Mouse (Mus musculus) C2C12 (cell line): Measurements from ENCODE around the gene Ripor2.

Experiments
- CEBPB ChIP-seq: IDR thresholded peaks from one replicate; pipeline ENCODE4 v1.6.1; 2011; ENCODE audit warnings: low read depth, mild to moderate bottlenecking, control low read depth, moderate library complexity
- CTCF ChIP-seq: IDR thresholded peaks from one replicate; pipeline ENCODE4 v1.5.1; 2011; ENCODE audit not compliant: control insufficient read depth, insufficient read depth, insufficient read length
- MAX ChIP-seq: IDR thresholded peaks from one replicate; pipeline ENCODE4 v1.6.1; 2011; ENCODE audit warnings: mild to moderate bottlenecking, control low read depth
- USF1 ChIP-seq: IDR thresholded peaks from one replicate; pipeline ENCODE4 v1.6.1; 2011; ENCODE audit warnings: low read depth, mild to moderate bottlenecking, control low read depth, moderate library complexity

DNA sequence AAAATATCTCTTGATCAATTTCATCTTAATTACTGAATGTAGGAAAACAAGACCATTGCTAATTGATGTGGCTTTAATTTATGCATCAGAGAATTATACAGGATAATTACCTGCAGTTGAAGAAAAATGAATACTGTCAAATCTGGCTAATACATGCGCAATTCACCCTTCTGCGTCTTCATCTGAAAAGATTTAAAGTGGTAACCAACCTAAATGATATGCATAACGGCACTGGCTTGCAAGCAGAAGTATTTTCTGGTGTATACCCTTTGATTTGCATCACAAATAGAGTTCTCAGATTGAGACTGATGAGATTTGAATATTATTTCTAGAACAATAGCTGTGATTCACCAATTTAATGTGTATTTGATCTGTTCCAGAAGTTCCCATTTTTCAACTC lies 66.7 kb downstream of the Ripor2 start:
- TF ChIP-seq CTCF (no peak), CEBPB (no peak), MAX (no peak), USF1 (no peak)
